Mouse (Mus musculus): Measurements from ENCODE around the gene Arfrp1. TPM values are rescaled to one million over a fixed set of nuclear protein-coding genes. Genes with fewer than 3 reads are reported as not detected.
A peak's percentile ranks its signal among the peaks of the same experiment; 100 is the strongest.

The Arfrp1 gene
- total RNA-seq (2012; rRNA removed) (29.2 and 35.5 TPM in 2 replicates), total RNA-seq (2014; rRNA removed) (45.3 and 46.0 TPM in 2 replicates), polyA plus RNA-seq (2012; ENCODE audit: insufficient read length, low read depth) (55.6 and 72.7 TPM in 2 replicates)

DNA sequence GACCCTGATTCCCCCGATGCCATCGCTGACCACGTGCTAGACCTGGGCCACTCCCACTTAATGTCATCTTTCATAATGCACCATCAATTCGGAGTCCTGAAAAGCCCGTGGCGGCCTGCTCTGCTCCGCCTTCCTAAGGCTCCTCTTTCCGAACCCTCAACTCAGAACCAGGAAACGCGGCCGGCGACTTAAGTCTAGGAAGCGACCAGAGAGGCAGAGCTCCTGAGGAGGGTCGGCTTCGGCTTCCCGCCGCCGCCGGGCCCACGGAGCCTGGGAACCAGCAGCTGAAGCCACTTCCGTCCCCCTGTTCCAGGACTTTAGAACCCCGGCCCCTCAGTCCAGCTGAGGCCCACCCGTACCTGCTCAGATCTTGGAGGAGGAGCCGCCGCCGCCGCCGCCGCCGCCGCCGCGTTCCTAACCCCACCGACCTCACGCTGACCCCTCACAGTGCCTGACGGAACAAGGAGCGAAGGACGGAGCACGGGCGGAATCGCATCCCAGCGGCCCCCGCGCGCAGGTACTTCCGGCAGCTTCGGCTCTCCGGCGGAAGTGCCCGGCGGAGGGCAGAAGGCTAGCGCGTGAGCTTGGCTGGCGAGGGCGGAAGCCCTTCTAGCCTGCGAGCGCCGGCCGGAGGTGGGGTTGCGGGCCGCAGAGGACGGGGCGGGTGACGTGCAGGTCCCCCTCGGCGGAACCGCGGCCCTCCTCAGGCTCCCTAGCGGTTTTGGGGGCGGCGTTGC is at the start of gene Arfrp1, which contains the start of gene Zgpat:
Gene Arfrp1, minus strand, starts transcription at position 545 of the 737 bp plus-strand sequence.
Gene Zgpat, plus strand, starts transcription at position 69 of the 737 bp plus-strand sequence.
- Histone ChIP-seq H3K36me3 (replicated peaks in 1 of 2; ENCODE audit: control insufficient read depth in 1 of 2, insufficient read depth in 1 of 2, low read length in 1 of 2) (peaks cover 31 to 56% of the 10 kb centered on the region in 2 experiments), H3K79me2 (replicated peaks; ENCODE audit: control insufficient read depth, extremely low read depth, insufficient read depth, poor library complexity, severe bottlenecking) (peaks cover 57% of the 10 kb centered on the region), H3K27me3 (replicated peaks) (no peaks in the 10 kb centered on the region), H3K9ac (ENCODE audit: insufficient read depth, low read depth) (peak within 1 kb of the TSS; percentile 81), H3K9me3 (replicated peaks; ENCODE audit: low read length) (peaks cover 4% of the 10 kb centered on the region), H3K4me3 (replicated peaks in 1 of 3; ENCODE audit: low read depth in 2 of 3, low read length in 2 of 3, poor library complexity in 1 of 3) (peak within 1 kb of the TSS; percentile 68 to 89 (median 86)), H3K4me2 (ENCODE audit: insufficient read depth, low read depth, poor library complexity, severe bottlenecking) (peak within 1 kb of the TSS; percentile 95), H3K27ac (ENCODE audit: insufficient read depth, low read depth) (peak within 1 kb of the TSS; percentile 73), H3K4me1 (ENCODE audit: control insufficient read depth in 1 of 2, insufficient read depth in 2 of 2) (peaks cover 5 to 33% of the 10 kb centered on the region in 2 experiments)
- dilution Hi-C loops (cut with MboI; ENCODE audit: extremely low pct_ligation_motif_present, extremely low pct_unique_long_range_greater_than_20kb, low sequenced_read_pairs) (no loop called here), in situ Hi-C loops (cut with MboI; ENCODE audit: low pct_ligation_motif_present, low pct_unique_long_range_greater_than_20kb, low sequenced_read_pairs) (loop anchor here (10.0 to 25.0 kb wide), 2 partner anchors 180 to 653 kb away; partner anchors contain the start of genes Dido1, Gid8 and Ppdpf)
- TF ChIP-seq HCFC1 (IDR thresholded peaks at IDR 0.05; ENCODE audit: low read depth, low read length): peak; percentile 89
- TF ChIP-seq ZC3H11A (IDR thresholded peaks at IDR 0.05; ENCODE audit: low read depth, low read length): no peak
- TF ChIP-seq POLR2A (IDR thresholded peaks at IDR 0.05; ENCODE audit: low read depth, low read length): peak; percentile 86
- no peak for TF ChIP-seq MAFK (IDR thresholded peaks at IDR 0.05; ENCODE audit: insufficient replicate concordance, low read length)
- peak; percentile 87 for TF ChIP-seq TCF12 (IDR thresholded peaks at IDR 0.05; ENCODE audit: low read depth, low read length)
- TF ChIP-seq RAD21 (IDR thresholded peaks at IDR 0.05; ENCODE audit: low read depth, low read length): no peak
- TF ChIP-seq SIN3A (IDR thresholded peaks at IDR 0.05; ENCODE audit: low read length): peak; percentile 88
- TF ChIP-seq BHLHE40 (IDR thresholded peaks at IDR 0.05; ENCODE audit: low read depth, low read length): peak; percentile 63
- peak; percentile 43 for TF ChIP-seq USF1 (IDR thresholded peaks at IDR 0.05; ENCODE audit: low read depth, low read length)
- TF ChIP-seq NELFE (IDR thresholded peaks at IDR 0.05; ENCODE audit: low read depth, low read length): peak; percentile 75
- TF ChIP-seq MAX (IDR thresholded peaks at IDR 0.05; ENCODE audit: low read length): peak; percentile 94
- peak; percentile 51; the same call in 1 of the 2 replicates for TF ChIP-seq MEF2A (IDR thresholded peaks at IDR 0.05; ENCODE audit: borderline replicate concordance, low read depth, low read length)
- peak; percentile 99 for TF ChIP-seq MXI1 (IDR thresholded peaks at IDR 0.05; ENCODE audit: low read depth, low read length)
- TF ChIP-seq UBTF (IDR thresholded peaks at IDR 0.05; ENCODE audit: low read depth, low read length): peak; percentile 79
- 0 out of 2 replicates have a peak, but pooled peaks have one; percentile 21 for TF ChIP-seq TBP (conservative IDR thresholded peaks at IDR 0.05; ENCODE audit: low read depth, low read length)
- peak; percentile 48; the same call in 1 of the 2 replicates for TF ChIP-seq NRF1 (IDR thresholded peaks at IDR 0.05; ENCODE audit: low read depth, low read length)
- TF ChIP-seq ZMIZ1 (IDR thresholded peaks at IDR 0.05; ENCODE audit: low read depth, low read length): peak; percentile 51; the same call in 1 of the 2 replicates
- peak; percentile 83; the same call in 1 of the 2 replicates for TF ChIP-seq KAT2A (IDR thresholded peaks at IDR 0.05; ENCODE audit: insufficient replicate concordance, low read length)
- TF ChIP-seq ELF1 (IDR thresholded peaks at IDR 0.05; ENCODE audit: low read depth, low read length): peak; percentile 93
- TF ChIP-seq PAX5 (IDR thresholded peaks at IDR 0.05; ENCODE audit: low read length): no peak
- TF ChIP-seq CHD1 (IDR thresholded peaks at IDR 0.05; ENCODE audit: low read depth, low read length): no peak
- TF ChIP-seq MYC (IDR thresholded peaks at IDR 0.05; ENCODE audit: low read depth, low read length): peak; percentile 91
- no peak for TF ChIP-seq E2F4 (IDR thresholded peaks at IDR 0.05; ENCODE audit: insufficient replicate concordance, low read depth, low read length)
- DNase-seq (ENCODE audit: extremely low read depth): peak; percentile 82

All from CH12.LX (cell line).